Mouse (Mus musculus) kidney, postnatal 10 days (tissue): ENCODE data around the gene Lag3.

ENCODE experiments used
- DNase-seq: peaks from one replicate; pipeline ENCODE4 v3.0.0; 2021; ENCODE audit warnings: mixed read lengths

The Lag3 gene

GRCm38 (mm10) chr6:124858561-124859318 lies 52.8 kb downstream of the Lag3 start:
- DNase-seq: peak; percentile 14

GRCm38 (mm10) chr6:124857840-124858530 lies 53.5 kb downstream of the Lag3 start:
- DNase-seq: peak; percentile 10

- DNase-seq: peak; percentile 88
Measured at GRCm38 (mm10) chr6:124856916-124857839, 54.3 kb downstream of the Lag3 start, which contains the start of gene P3h3. P3h3 (minus strand) TSS chr6:124857752.

GRCm38 (mm10) chr6:124856321-124856720 lies 55.2 kb downstream of the Lag3 start:
- peak; percentile 28 for DNase-seq

GRCm38 (mm10) chr6:124854647-124855046 lies 56.9 kb downstream of the Lag3 start:
- DNase-seq: peak; percentile 10
